Mouse (Mus musculus) megakaryocyte, embryonic 14.5 days (primary cell): Measurements from ENCODE around the gene Lrmp. TPM values are rescaled to one million over a fixed set of nuclear protein-coding genes. Genes with fewer than 3 reads are reported as not detected.
"Not testable (repeated sequence)": the region's sequence is repeated elsewhere in the genome, so short reads cannot be mapped to it uniquely, and the experiment has no call there.

Source experiments
- H3K27me3 ChIP-seq: replicated peaks from 2 replicates; pipeline ENCODE3; 2012; ENCODE audit warnings: inconsistent platforms
- H3K36me3 ChIP-seq: replicated peaks from 2 replicates; pipeline ENCODE3; 2012; ENCODE audit warnings: low read length, inconsistent platforms, mixed read lengths
- H3K4me1 ChIP-seq: 2 replicates; pipeline ENCODE4 v1.6.1; 2012; ENCODE audit warnings: inconsistent platforms
- H3K4me3 ChIP-seq: replicated peaks from 2 replicates; pipeline ENCODE3; 2012; ENCODE audit warnings: moderate library complexity, mild to moderate bottlenecking, inconsistent platforms
- H3K9me3 ChIP-seq: 2 replicates; pipeline ENCODE4 v1.6.1; 2012; ENCODE audit warnings: inconsistent platforms
- FLI1 ChIP-seq: IDR thresholded peaks from 2 replicates; pipeline ENCODE4 v1.6.1; 2012; ENCODE audit warnings: low read length, inconsistent platforms, mixed read lengths
- GATA1 ChIP-seq: IDR thresholded peaks from 3 replicates; pipeline ENCODE4 v1.6.1; 2012; ENCODE audit warnings: mixed read lengths, low read length, inconsistent platforms, borderline replicate concordance
- polyA plus RNA-seq: library from polyadenylated mRNA; stranded (reverse); fragments of >175 nt; gene quantifications from 2 replicates; pipeline ENCODE4 v1.2.3, GENCODE M21; 2012; ENCODE audit warnings: low replicate concordance; ENCODE audit not compliant: insufficient read depth

The Lrmp gene
- polyA plus RNA-seq, 1 experiment, result 175 TPM

DNA sequence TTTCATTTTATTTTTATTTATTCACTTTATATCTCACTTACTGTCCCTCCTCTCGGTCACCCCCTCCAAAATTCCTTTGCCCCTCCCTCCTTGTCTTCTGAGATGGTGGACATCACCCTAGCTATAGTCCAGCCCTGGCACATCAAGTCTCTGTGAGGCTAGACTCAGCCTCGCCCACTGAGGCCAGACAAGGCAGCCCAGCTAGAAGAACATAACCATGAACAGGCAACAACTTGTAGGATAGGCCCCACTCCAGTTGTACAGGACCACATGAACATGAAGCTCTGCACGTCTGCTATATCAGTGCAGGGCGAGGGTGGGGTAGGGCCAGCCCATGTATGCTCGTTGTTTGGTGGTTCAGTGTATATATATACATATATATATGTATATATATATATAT, 16.5 kb downstream of the Lrmp start:
- Histone ChIP-seq H3K4me1 (peaks cover 75% of the 10 kb centered on the region), H3K9me3 (peaks cover 4% of the 10 kb centered on the region), H3K36me3 (peaks cover 81% of the 10 kb centered on the region), H3K4me3 (no peak overlapping the region), H3K27me3 (no peaks in the 10 kb centered on the region)
- TF ChIP-seq FLI1 (no peak), GATA1 (no peak)

DNA sequence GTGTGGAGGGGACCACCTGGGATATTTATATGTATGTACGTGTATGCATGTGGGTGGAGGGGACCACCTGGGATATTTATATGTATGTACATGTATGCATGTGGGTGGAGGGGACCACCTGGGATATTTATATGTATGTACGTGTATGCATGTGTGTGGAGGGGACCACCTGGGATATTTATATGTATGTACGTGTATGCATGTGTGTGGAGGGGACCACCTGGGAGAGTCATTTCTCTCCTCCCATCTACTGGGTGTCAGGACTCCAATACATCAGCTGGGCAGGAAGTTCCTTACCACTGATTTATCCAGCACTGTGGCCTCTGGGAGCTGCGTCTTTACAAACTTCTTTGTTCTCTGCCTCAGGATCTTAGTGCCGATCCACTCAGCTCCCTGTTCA, 17.5 kb downstream of the Lrmp start:
- peaks cover 82% of the 10 kb centered on the region for H3K36me3 ChIP-seq

DNA sequence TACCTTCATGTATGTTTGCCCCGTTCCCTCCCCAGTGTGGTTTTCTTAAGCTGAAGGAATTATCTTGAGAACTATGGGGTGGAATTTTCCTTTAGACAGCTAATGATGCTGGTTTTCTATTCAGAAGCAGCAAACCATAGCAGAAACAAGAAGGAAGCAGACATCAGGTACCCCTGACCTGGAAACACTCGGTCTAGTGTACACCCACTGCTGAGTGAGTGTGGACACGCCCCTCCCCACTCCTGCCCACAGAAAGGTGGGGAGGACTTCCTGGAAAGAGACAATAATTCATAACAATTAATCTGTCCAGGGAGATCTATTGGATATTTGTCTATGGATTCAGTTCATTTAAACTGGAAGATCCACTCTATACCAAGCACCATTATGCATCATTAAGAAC, 19.8 kb downstream of the Lrmp start:
- H3K9me3 ChIP-seq, result no peaks in the 10 kb centered on the region
- no peak for TF ChIP-seq FLI1
- no peak for TF ChIP-seq GATA1
- H3K4me1 ChIP-seq, result peaks cover 72% of the 10 kb centered on the region
- H3K27me3 ChIP-seq, result no peaks in the 10 kb centered on the region
- peaks cover 84% of the 10 kb centered on the region for H3K36me3 ChIP-seq
- no peak overlapping the region for H3K4me3 ChIP-seq

More for the DNA sequence above, 17.5 kb downstream of the Lrmp start:
- H3K9me3 ChIP-seq, H3K4me3 ChIP-seq, H3K27me3 ChIP-seq: not testable (repeated sequence)
- peaks cover 75% of the 10 kb centered on the region for H3K4me1 ChIP-seq

DNA sequence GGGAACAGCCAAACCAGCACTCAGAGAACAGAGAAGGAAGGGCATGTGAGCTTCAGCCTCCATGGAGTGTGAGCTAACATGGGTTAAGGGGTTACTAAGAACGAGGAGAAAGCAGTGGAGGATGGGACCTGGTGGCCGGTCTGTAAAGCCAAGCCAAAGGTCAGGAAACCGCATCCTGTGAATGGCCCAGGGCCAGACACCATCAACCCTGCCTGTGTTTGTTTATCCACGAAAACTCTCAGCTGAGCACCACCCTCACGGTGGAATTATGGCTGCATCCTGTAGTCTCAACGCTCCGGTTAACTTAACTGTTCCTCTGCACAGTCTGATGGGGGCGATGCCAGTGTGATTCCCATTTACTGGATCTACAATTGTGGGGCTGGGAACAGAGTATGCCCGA, 20.4 kb downstream of the Lrmp start:
- no peak overlapping the region for H3K4me3 ChIP-seq
- no peaks in the 10 kb centered on the region for H3K27me3 ChIP-seq
- H3K4me1 ChIP-seq, result peaks cover 75% of the 10 kb centered on the region
- no peaks in the 10 kb centered on the region for H3K9me3 ChIP-seq
- no peak for TF ChIP-seq FLI1
- no peak for TF ChIP-seq GATA1
- H3K36me3 ChIP-seq, result peaks cover 87% of the 10 kb centered on the region

DNA sequence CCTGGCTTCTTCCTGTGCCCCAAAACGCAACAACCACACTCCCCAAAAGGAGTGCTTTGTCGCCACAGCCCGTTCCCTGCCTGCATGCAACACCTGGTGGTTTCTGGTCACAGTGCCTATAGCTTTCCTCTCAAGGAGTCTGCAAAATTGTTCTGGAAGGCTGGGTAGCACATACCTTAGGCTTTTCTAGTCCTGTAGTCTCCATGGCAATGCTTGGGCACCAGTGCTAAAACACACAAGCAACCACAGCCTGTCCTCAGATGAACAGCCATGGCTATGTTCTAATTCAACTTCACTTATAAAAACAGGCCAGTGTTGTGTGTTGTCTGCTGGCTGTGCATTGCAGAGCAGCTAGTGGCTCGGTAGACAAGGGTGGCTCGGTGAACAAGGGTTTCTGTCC, 21.4 kb downstream of the Lrmp start:
- Histone ChIP-seq H3K27me3 (no peaks in the 10 kb centered on the region), H3K36me3 (peaks cover 89% of the 10 kb centered on the region), H3K4me3 (no peak overlapping the region), H3K9me3 (no peaks in the 10 kb centered on the region), H3K4me1 (peaks cover 78% of the 10 kb centered on the region)
- TF ChIP-seq FLI1, result no peak
- TF ChIP-seq GATA1, result no peak

DNA sequence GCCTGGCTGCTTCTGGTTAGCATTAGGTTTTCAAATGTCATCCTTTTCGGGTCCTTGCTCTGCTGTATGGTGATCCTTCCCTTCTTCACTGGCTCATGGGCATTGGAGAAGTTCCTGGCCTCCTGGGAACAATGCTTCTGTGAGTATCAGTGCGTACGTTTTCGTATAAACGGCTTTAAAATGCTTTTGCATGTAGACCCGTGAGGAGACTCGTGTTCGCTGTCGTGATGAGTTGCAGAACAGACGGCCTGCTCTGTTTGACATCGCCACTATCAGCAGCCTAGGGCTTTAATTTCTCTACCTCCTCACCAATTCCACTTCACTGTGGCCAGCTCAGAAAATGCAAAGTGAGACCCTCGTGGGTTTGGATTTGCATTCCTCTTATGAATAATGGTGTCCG, 23.8 kb downstream of the Lrmp start:
- TF ChIP-seq GATA1 (no peak), FLI1 (no peak)
- H3K4me1 ChIP-seq, result peaks cover 64% of the 10 kb centered on the region
- H3K36me3 ChIP-seq, result peaks cover 100% of the 10 kb centered on the region
- H3K9me3 ChIP-seq, result no peaks in the 10 kb centered on the region
- H3K4me3 ChIP-seq, result no peak overlapping the region
- H3K27me3 ChIP-seq, result no peaks in the 10 kb centered on the region

GRCm38 (mm10) chr6:145139776-145140475, 24.5 kb downstream of the Lrmp start:
- no peak overlapping the region for H3K4me3 ChIP-seq
- no peaks in the 10 kb centered on the region for H3K27me3 ChIP-seq
- H3K36me3 ChIP-seq, result peaks cover 100% of the 10 kb centered on the region
- TF ChIP-seq FLI1, result no peak
- TF ChIP-seq GATA1, result no peak
- H3K9me3 ChIP-seq, result no peaks in the 10 kb centered on the region
- peaks cover 57% of the 10 kb centered on the region for H3K4me1 ChIP-seq

DNA sequence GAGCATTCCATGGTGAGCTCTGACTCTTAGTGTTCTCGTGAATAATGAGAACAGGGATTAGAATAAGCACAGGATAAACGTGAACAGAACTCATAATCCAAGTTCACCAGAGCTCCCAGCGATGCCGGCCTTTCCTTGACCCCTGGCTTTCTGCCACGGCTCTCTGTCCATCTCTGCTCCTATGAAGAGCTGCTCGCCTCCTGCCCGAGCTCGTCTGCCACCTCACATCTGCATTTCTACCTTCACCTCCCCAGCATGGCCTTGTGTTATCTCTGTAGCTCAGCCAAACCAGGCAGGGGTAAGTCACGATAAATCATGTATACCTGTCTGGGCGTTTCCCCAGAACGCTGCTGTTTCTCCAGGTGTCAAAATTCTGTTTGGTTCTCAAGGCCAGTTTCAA, 25.3 kb downstream of the Lrmp start:
- no peaks in the 10 kb centered on the region for H3K27me3 ChIP-seq
- no peak for TF ChIP-seq FLI1
- no peak for TF ChIP-seq GATA1
- H3K4me3 ChIP-seq, result no peak overlapping the region
- H3K9me3 ChIP-seq, result no peaks in the 10 kb centered on the region
- H3K4me1 ChIP-seq, result peaks cover 49% of the 10 kb centered on the region
- peaks cover 99% of the 10 kb centered on the region for H3K36me3 ChIP-seq

DNA sequence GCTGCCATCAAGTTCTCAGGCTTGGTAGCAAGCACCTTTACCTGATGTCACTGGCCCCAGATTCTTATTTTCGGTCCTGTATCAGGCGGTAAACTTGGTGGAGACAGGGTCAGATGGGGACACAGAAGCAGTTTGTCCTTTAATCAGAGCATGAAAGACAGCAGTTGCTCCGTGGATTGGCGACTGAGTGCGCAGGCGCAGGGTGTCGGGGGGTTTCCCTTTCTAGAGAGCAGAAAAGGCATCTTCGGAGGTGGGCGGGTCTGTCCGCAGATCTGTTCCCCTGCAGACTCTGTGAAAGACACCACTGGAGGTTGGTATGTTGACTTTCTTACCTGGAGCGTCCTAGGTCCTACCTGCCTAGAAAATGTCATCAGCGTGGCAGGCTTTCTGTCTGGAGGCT, 26.4 kb downstream of the Lrmp start:
- no peaks in the 10 kb centered on the region for H3K27me3 ChIP-seq
- H3K9me3 ChIP-seq, result no peaks in the 10 kb centered on the region
- H3K4me1 ChIP-seq, result peaks cover 42% of the 10 kb centered on the region
- TF ChIP-seq FLI1 (no peak), GATA1 (no peak)
- H3K4me3 ChIP-seq, result no peak overlapping the region
- H3K36me3 ChIP-seq, result peaks cover 98% of the 10 kb centered on the region

DNA sequence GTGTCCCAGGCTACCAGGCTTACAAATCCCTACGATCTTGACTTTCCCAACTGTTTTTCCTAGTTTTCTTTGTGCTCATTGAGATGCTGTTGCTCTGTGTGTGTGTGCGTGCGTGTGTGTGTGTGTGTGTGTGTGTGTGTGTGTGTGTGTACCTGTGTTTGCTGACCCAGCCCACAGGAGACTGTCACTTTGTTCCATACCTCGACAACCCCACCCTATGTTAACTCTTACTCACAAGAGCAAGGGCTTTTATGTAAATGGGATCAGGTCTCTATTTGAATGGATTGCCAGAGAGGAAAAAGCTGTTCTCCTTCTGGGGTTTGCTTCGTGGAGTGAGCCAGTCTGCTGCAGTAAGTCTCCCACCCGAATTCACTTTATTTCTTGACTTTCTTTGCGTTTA, 29.7 kb downstream of the Lrmp start:
- Histone ChIP-seq H3K36me3 (peaks cover 97% of the 10 kb centered on the region), H3K27me3 (no peaks in the 10 kb centered on the region), H3K9me3 (no peaks in the 10 kb centered on the region), H3K4me3 (no peak overlapping the region), H3K4me1 (peaks cover 43% of the 10 kb centered on the region)
- TF ChIP-seq FLI1 (no peak), GATA1 (no peak)

GRCm38 (mm10) chr6:145147716-145148115, 32.3 kb downstream of the Lrmp start:
- H3K4me3 ChIP-seq, result no peak overlapping the region
- H3K36me3 ChIP-seq, result peaks cover 97% of the 10 kb centered on the region
- no peak for TF ChIP-seq GATA1
- H3K9me3 ChIP-seq, result no peaks in the 10 kb centered on the region
- no peaks in the 10 kb centered on the region for H3K27me3 ChIP-seq
- peaks cover 30% of the 10 kb centered on the region for H3K4me1 ChIP-seq
